Mouse (Mus musculus): ENCODE data around the gene Ccdc34. TPM values are rescaled to one million over a fixed set of nuclear protein-coding genes. Genes with fewer than 3 reads are reported as not detected.

Gene Ccdc34
- polyA plus RNA-seq, 1 experiment from 2014 or later = 28.7 TPM

GRCm38 (mm10) chr2:110037221-110037620 is 19.6 kb downstream of the Ccdc34 start:
- Histone ChIP-seq H3K4me2 (peak overlapping the region; percentile 21; the same call in 1 of the 2 replicates), H3K9me3 (replicated peaks) (no peaks in the 10 kb centered on the region), H3K4me3 (no peak overlapping the region), H3K27ac (ENCODE audit: poor library complexity, severe bottlenecking) (peak overlapping the region; percentile 45), H3K9ac (no peak overlapping the region), H3K27me3 (replicated peaks) (no peaks in the 10 kb centered on the region), H3K36me3 (peaks cover 18% of the 10 kb centered on the region), H3K4me1 (replicated peaks) (peaks cover 18% of the 10 kb centered on the region)
- 45% methylated on average over 2 of the region's 2 CpGs for WGBS
- ATAC-seq (ENCODE audit: insufficient number of reproducible peaks, low FRiP score) = peak; percentile 57; the same call in 1 of the 2 replicates

- no peak overlapping the region for H3K27ac ChIP-seq (ENCODE audit: poor library complexity, severe bottlenecking)
- H3K36me3 ChIP-seq = peaks cover 11% of the 10 kb centered on the region
- no peak for ATAC-seq (ENCODE audit: insufficient number of reproducible peaks, low FRiP score)
- H3K4me3 ChIP-seq = no peak overlapping the region
- H3K9ac ChIP-seq = no peak overlapping the region
- H3K27me3 ChIP-seq (replicated peaks) = no peaks in the 10 kb centered on the region
- H3K4me1 ChIP-seq (replicated peaks) = peaks cover 23% of the 10 kb centered on the region
- no peaks in the 10 kb centered on the region for H3K9me3 ChIP-seq (replicated peaks)
- WGBS = 77% methylated on average over 5 of the region's 5 CpGs
- H3K4me2 ChIP-seq = no peak overlapping the region
These were observed 20.7 kb downstream of the Ccdc34 start for GRCm38 (mm10) chr2:110038341-110038740.

GRCm38 (mm10) chr2:110042861-110043760 is 25.5 kb downstream of the Ccdc34 start:
- Histone ChIP-seq H3K9me3 (replicated peaks) (no peaks in the 10 kb centered on the region), H3K27ac (ENCODE audit: poor library complexity, severe bottlenecking) (no peak overlapping the region), H3K4me2 (no peak overlapping the region), H3K4me1 (replicated peaks) (peaks cover 11% of the 10 kb centered on the region), H3K9ac (no peak overlapping the region), H3K4me3 (no peak overlapping the region), H3K27me3 (replicated peaks) (no peaks in the 10 kb centered on the region), H3K36me3 (peaks cover 4% of the 10 kb centered on the region; the same call in 1 of the 2 replicates)
- WGBS = 49% methylated on average over 5 of the region's 5 CpGs
- ATAC-seq (ENCODE audit: insufficient number of reproducible peaks, low FRiP score) = peak; percentile 45; the same call in 1 of the 2 replicates

GRCm38 (mm10) chr2:110058424-110058823 is 40.8 kb downstream of the Ccdc34 start:
- ATAC-seq (ENCODE audit: insufficient number of reproducible peaks, low FRiP score) = no peak
- Histone ChIP-seq H3K9me3 (replicated peaks) (no peaks in the 10 kb centered on the region), H3K36me3 (no peaks in the 10 kb centered on the region), H3K27ac (ENCODE audit: poor library complexity, severe bottlenecking) (no peak overlapping the region), H3K4me2 (no peak overlapping the region), H3K9ac (no peak overlapping the region), H3K4me3 (no peak overlapping the region), H3K27me3 (replicated peaks) (no peaks in the 10 kb centered on the region), H3K4me1 (replicated peaks) (no peaks in the 10 kb centered on the region)
- 56% methylated on average over 4 of the region's 4 CpGs for WGBS

- Histone ChIP-seq H3K27me3 (replicated peaks) (no peaks in the 10 kb centered on the region), H3K4me3 (no peak overlapping the region), H3K36me3 (0 out of 2 replicates have a peak, but pooled peaks cover 2% of the 10 kb centered on the region), H3K4me2 (no peak overlapping the region), H3K27ac (ENCODE audit: poor library complexity, severe bottlenecking) (no peak overlapping the region), H3K9me3 (replicated peaks) (peaks cover 9% of the 10 kb centered on the region; the same call in 1 of the 2 replicates), H3K9ac (no peak overlapping the region), H3K4me1 (replicated peaks) (no peaks in the 10 kb centered on the region)
- ATAC-seq (ENCODE audit: insufficient number of reproducible peaks, low FRiP score) = no peak
- 92% methylated on average over 1 of the region's 1 CpGs for WGBS
These were observed 45.5 kb downstream of the Ccdc34 start for GRCm38 (mm10) chr2:110063131-110063530.

GRCm38 (mm10) chr2:110068916-110069315 is 51.3 kb downstream of the Ccdc34 start:
- H3K36me3 ChIP-seq = 0 out of 2 replicates have a peak, but pooled peaks cover 2% of the 10 kb centered on the region
- no peak overlapping the region for H3K4me3 ChIP-seq
- no peak overlapping the region for H3K27ac ChIP-seq (ENCODE audit: poor library complexity, severe bottlenecking)
- no peak overlapping the region for H3K4me2 ChIP-seq
- no peaks in the 10 kb centered on the region for H3K4me1 ChIP-seq (replicated peaks)
- no peak for ATAC-seq (ENCODE audit: insufficient number of reproducible peaks, low FRiP score)
- H3K9ac ChIP-seq = no peak overlapping the region
- H3K27me3 ChIP-seq (replicated peaks) = no peaks in the 10 kb centered on the region
- peaks cover 9% of the 10 kb centered on the region; the same call in 1 of the 2 replicates for H3K9me3 ChIP-seq (replicated peaks)

- Histone ChIP-seq H3K9ac (no peak overlapping the region), H3K4me3 (no peak overlapping the region), H3K27ac (ENCODE audit: poor library complexity, severe bottlenecking) (no peak overlapping the region), H3K9me3 (replicated peaks) (no peaks in the 10 kb centered on the region), H3K4me2 (no peak overlapping the region), H3K27me3 (replicated peaks) (no peaks in the 10 kb centered on the region), H3K4me1 (replicated peaks) (no peaks in the 10 kb centered on the region), H3K36me3 (no peaks in the 10 kb centered on the region)
- 59% methylated on average over 6 of the region's 6 CpGs for WGBS
- ATAC-seq (ENCODE audit: insufficient number of reproducible peaks, low FRiP score) = no peak
These were observed 55.4 kb downstream of the Ccdc34 start for GRCm38 (mm10) chr2:110073023-110073422.

GRCm38 (mm10) chr2:110074646-110075452 is 57.2 kb downstream of the Ccdc34 start:
- Histone ChIP-seq H3K27ac (ENCODE audit: poor library complexity, severe bottlenecking) (no peak overlapping the region), H3K27me3 (replicated peaks) (no peaks in the 10 kb centered on the region), H3K9me3 (replicated peaks) (no peaks in the 10 kb centered on the region), H3K4me1 (replicated peaks) (no peaks in the 10 kb centered on the region), H3K4me3 (no peak overlapping the region), H3K4me2 (no peak overlapping the region), H3K9ac (no peak overlapping the region), H3K36me3 (no peaks in the 10 kb centered on the region)
- ATAC-seq (ENCODE audit: insufficient number of reproducible peaks, low FRiP score) = no peak
- WGBS = 84% methylated on average over 6 of the region's 6 CpGs

- Histone ChIP-seq H3K27me3 (replicated peaks) (no peaks in the 10 kb centered on the region), H3K27ac (ENCODE audit: poor library complexity, severe bottlenecking) (no peak overlapping the region), H3K36me3 (no peaks in the 10 kb centered on the region), H3K4me3 (no peak overlapping the region), H3K9me3 (replicated peaks) (no peaks in the 10 kb centered on the region), H3K9ac (no peak overlapping the region), H3K4me2 (no peak overlapping the region), H3K4me1 (replicated peaks) (no peaks in the 10 kb centered on the region)
- 28% methylated on average over 2 of the region's 2 CpGs for WGBS
- ATAC-seq (ENCODE audit: insufficient number of reproducible peaks, low FRiP score) = no peak
These were observed 59.6 kb downstream of the Ccdc34 start for GRCm38 (mm10) chr2:110077240-110077639.

GRCm38 (mm10) chr2:110077655-110078054 is 60.0 kb downstream of the Ccdc34 start:
- no peaks in the 10 kb centered on the region for H3K36me3 ChIP-seq
- no peak overlapping the region for H3K27ac ChIP-seq (ENCODE audit: poor library complexity, severe bottlenecking)
- H3K9ac ChIP-seq = no peak overlapping the region
- H3K4me3 ChIP-seq = no peak overlapping the region
- H3K4me1 ChIP-seq (replicated peaks) = no peaks in the 10 kb centered on the region
- H3K4me2 ChIP-seq = no peak overlapping the region
- H3K9me3 ChIP-seq (replicated peaks) = no peaks in the 10 kb centered on the region
- no peaks in the 10 kb centered on the region for H3K27me3 ChIP-seq (replicated peaks)
- no peak for ATAC-seq (ENCODE audit: insufficient number of reproducible peaks, low FRiP score)
- WGBS = 78% methylated on average over 2 of the region's 2 CpGs

- WGBS = 76% methylated on average over 6 of the region's 6 CpGs
- H3K27ac ChIP-seq (ENCODE audit: poor library complexity, severe bottlenecking) = no peak overlapping the region
- H3K9ac ChIP-seq = no peak overlapping the region
- H3K4me1 ChIP-seq (replicated peaks) = no peaks in the 10 kb centered on the region
- no peaks in the 10 kb centered on the region for H3K9me3 ChIP-seq (replicated peaks)
- H3K27me3 ChIP-seq (replicated peaks) = no peaks in the 10 kb centered on the region
- no peak overlapping the region for H3K4me3 ChIP-seq
- no peak for ATAC-seq (ENCODE audit: insufficient number of reproducible peaks, low FRiP score)
- no peak overlapping the region for H3K4me2 ChIP-seq
- no peaks in the 10 kb centered on the region for H3K36me3 ChIP-seq
These were observed 62.9 kb downstream of the Ccdc34 start for GRCm38 (mm10) chr2:110080532-110080931.

Data from heart, embryonic 12.5 days (tissue).